Mouse (Mus musculus) limb, embryonic 14.5 days (tissue): ENCODE results near the gene Lce3d. TPM values are rescaled to one million over a fixed set of nuclear protein-coding genes. Genes with fewer than 3 reads are reported as not detected.

Experiments used
- ATAC-seq: fragments of 200-750 bp; cut with Nextera tagmentation; 2 replicates; pipeline ENCODE4 v1.8.0; 2017; ENCODE audit warnings: low read depth, moderate number of reproducible peaks, moderate TSS enrichment; ENCODE audit not compliant: low FRiP score
- DNase-seq: peaks from one replicate; pipeline ENCODE4 v3.0.0-alpha.2; 2015; ENCODE audit warnings: low spot score
- H3K27ac ChIP-seq: fragments of 300-500 bp; sonication (generic); replicated peaks from 2 replicates; pipeline ENCODE4 v1.5.1; 2014; ENCODE audit warnings: low read depth, mild to moderate bottlenecking, low read length, moderate library complexity, mixed read lengths
- H3K27me3 ChIP-seq: fragments of 300-500 bp; sonication (generic); 2 replicates; pipeline ENCODE4 v1.6.1; 2014; ENCODE audit warnings: low read length, mixed read lengths; ENCODE audit not compliant: control insufficient read depth, insufficient read depth
- H3K36me3 ChIP-seq: fragments of 300-500 bp; sonication (generic); 2 replicates; pipeline ENCODE4 v1.6.1; 2014; ENCODE audit warnings: mild to moderate bottlenecking, low read length, moderate library complexity, mixed read lengths; ENCODE audit not compliant: control insufficient read depth, insufficient read depth
- H3K4me1 ChIP-seq: fragments of 300-500 bp; sonication (generic); 2 replicates; pipeline ENCODE4 v1.6.1; 2014; ENCODE audit warnings: antibody characterized with exemption, low read length, mixed read lengths; ENCODE audit not compliant: control insufficient read depth, insufficient read depth
- H3K4me2 ChIP-seq: fragments of 300-500 bp; sonication (generic); replicated peaks from 2 replicates; pipeline ENCODE4 v1.6.1; 2014; ENCODE audit warnings: low read depth, mild to moderate bottlenecking, low read length, moderate library complexity; ENCODE audit not compliant: severe bottlenecking
- H3K4me3 ChIP-seq: fragments of 300-500 bp; sonication (generic); replicated peaks from 2 replicates; pipeline ENCODE4 v1.5.1; 2014; ENCODE audit warnings: low read length
- H3K9ac ChIP-seq: fragments of 300-500 bp; sonication (generic); 2 replicates; pipeline ENCODE4 v1.6.1; 2014; ENCODE audit warnings: mild to moderate bottlenecking, low read depth, low read length, moderate library complexity; ENCODE audit not compliant: severe bottlenecking
- H3K9me3 ChIP-seq: fragments of 300-500 bp; sonication (generic); 2 replicates; pipeline ENCODE4 v1.6.1; 2016; ENCODE audit warnings: low read length; ENCODE audit not compliant: control insufficient read depth
- POLR2A ChIP-seq: fragments of 200-500 bp; IDR thresholded peaks from 2 replicates; pipeline ENCODE4 v1.8.0; 2012; ENCODE audit warnings: inconsistent platforms, mild to moderate bottlenecking, moderate library complexity, borderline replicate concordance; ENCODE audit not compliant: insufficient read depth, insufficient read length; ENCODE audit errors: extremely low read depth
- WGBS: fragments of 180-500 bp; shearing (Covaris S2); extraction: QIAGEN DNeasy Blood & Tissue Kit; methylation state at CpG from one replicate; pipeline ENCODE4 v1.1.7; 2014; 5-methylcytosine and 5-hydroxymethylcytosine counted together
- polyA plus RNA-seq, 2 experiments: library from polyadenylated mRNA; depleted of rRNA in 1 of 2; stranded (reverse) in 1 of 2; unstranded in 1 of 2; fragments of >200 nt; fragmentation: Nextera tagmentation in 1 of 2; extraction: Ambion mirVana in 1 of 2; gene quantifications; 2 replicates each; pipeline versions ENCODE4 v1.2.1 to v1.2.3; 2012 to 2014

Lce3d gene
- polyA plus RNA-seq (2012; rRNA removed) (not detected in 2 replicates), polyA plus RNA-seq (2014; fragmentation: Nextera tagmentation; extraction: Ambion mirVana) (not detected in 2 replicates)

DNA sequence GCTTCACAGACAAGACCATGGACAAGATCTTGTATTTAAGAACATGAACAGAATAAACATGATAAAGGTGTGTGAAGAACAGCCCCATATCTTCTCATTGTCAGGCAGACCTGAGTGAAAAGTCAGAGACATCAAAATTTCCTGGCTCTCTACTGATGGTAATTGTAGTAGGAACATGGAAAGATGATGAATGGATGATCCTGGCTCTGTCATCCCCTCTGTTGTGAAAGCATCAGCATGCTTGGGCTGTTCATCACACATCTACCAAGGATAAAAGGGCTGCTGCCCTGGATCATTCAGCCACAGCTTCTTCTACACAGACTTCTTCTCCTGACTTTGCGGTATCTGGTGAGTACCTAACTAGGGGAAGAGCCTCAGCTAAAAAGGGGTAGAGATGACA is at the start of gene Lce3d:
Gene Lce3d, plus strand, starts transcription at position 301 of the 400 bp plus-strand sequence.
- no peak for ATAC-seq
- DNase-seq = no peak
- TF ChIP-seq POLR2A = no peak
- Histone ChIP-seq H3K4me2 (no peak within 1 kb of the TSS), H3K27me3 (no peaks in the 10 kb centered on the region), H3K27ac (no peak within 1 kb of the TSS), H3K36me3 (no peaks in the 10 kb centered on the region), H3K9ac (no peak within 1 kb of the TSS), H3K9me3 (no peaks in the 10 kb centered on the region), H3K4me1 (no peaks in the 10 kb centered on the region), H3K4me3 (no peak within 1 kb of the TSS)
- WGBS = 94% methylated on average over 1 of the region's 1 CpGs

DNA sequence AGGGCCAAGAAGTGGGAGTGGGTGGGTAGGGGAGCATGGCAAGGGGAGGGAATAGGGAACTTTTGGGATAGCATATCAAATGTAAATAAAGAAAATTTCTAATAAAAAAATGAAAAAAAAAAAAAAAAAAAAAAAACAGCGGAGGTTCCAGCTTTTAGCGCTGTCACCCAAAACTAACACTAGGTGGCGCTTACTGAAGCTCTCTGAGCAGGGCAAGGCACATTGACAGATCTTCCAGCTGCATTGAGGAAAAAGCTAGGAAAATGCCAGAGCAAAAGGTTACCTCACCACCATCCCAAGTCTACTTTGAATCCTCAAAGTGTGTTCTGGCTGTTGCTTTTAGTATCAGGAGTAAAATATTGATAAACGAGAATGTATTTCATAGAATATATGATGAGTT is 49.6 kb upstream of the Lce3d start:
- Histone ChIP-seq H3K9ac (no peak overlapping the region), H3K27me3 (no peaks in the 10 kb centered on the region), H3K9me3 (no peaks in the 10 kb centered on the region), H3K4me1 (no peaks in the 10 kb centered on the region), H3K36me3 (no peaks in the 10 kb centered on the region), H3K27ac (no peak overlapping the region), H3K4me2 (no peak overlapping the region), H3K4me3 (no peak overlapping the region)
- 27% methylated on average over 4 of the region's 4 CpGs for WGBS
- peak; percentile 48 for DNase-seq
- no peak for TF ChIP-seq POLR2A
- ATAC-seq = no peak

DNA sequence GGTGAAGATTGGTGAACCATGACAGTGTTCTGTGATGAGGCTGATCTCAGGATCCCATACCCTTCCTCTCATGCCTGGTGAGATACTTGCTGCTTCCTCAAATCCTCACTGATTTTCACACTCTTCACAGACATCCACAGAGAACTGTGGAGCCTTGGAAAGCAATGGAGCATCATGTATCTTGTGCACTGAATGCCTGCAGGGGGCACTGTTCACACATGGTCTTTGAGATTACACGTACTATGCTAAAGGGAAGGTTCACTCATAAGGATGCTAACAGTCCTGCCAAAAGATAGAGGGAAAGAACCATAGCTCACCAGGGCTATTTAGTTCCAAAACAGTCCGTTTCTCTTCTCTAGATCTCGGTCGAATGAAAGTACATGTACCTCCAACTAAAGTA is 36.8 kb upstream of the Lce3d start:
- DNase-seq = peak; percentile 57
- Histone ChIP-seq H3K9me3 (no peaks in the 10 kb centered on the region), H3K4me3 (no peak overlapping the region), H3K27ac (no peak overlapping the region), H3K4me2 (no peak overlapping the region), H3K9ac (no peak overlapping the region), H3K36me3 (no peaks in the 10 kb centered on the region), H3K27me3 (no peaks in the 10 kb centered on the region), H3K4me1 (no peaks in the 10 kb centered on the region)
- no peak for TF ChIP-seq POLR2A
- 63% methylated on average over 4 of the region's 4 CpGs for WGBS
- no peak for ATAC-seq

DNA sequence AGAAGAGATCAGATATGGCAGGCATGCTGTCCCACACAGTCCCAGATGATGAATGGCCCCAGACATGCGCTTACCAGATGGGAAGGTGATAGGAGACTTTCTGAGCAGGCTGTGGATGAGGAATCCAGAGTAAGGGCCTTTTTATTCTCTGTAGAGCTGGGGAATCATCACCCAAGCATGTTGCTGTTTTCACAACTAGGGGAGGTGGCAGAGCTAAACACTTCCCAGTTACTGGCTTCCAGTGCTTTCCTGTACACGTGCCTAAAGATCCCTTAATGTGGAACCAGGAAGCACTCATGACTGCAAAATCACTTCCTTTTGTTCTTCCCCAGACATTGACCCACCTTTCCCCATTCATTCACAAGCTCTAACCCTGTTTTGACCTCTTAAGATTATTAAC is 31.1 kb upstream of the Lce3d start, which contains the start of gene Lce3a:
Gene Lce3a, minus strand, starts transcription at position 101 of the 400 bp plus-strand sequence.
- no peak for TF ChIP-seq POLR2A
- Histone ChIP-seq H3K27ac (no peak within 1 kb of the TSS), H3K36me3 (no peaks in the 10 kb centered on the region), H3K27me3 (no peaks in the 10 kb centered on the region), H3K4me3 (no peak within 1 kb of the TSS), H3K4me2 (no peak within 1 kb of the TSS), H3K4me1 (no peaks in the 10 kb centered on the region), H3K9ac (no peak within 1 kb of the TSS), H3K9me3 (no peaks in the 10 kb centered on the region)
- WGBS = 68% methylated on average over 2 of the region's 2 CpGs
- ATAC-seq = no peak
- DNase-seq = no peak

DNA sequence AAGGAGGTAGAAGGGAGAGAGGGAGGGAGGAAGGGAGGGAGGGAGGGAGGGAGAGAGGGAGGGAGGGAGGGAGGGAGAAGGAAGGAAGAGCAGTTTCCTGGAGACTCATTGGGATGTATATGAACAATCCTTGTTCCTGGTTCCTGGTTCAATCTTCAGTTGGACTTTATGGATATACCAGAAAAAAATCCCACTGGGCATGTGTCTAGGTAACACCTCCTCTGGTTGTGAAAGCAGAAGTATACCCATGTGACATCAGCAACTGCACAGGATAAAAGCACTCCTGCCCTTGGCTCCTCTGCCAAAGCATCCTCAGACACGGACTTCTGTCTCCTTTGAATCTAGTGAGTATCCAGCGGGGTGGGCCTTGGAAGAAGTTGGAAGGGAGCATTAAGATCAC is 24.5 kb upstream of the Lce3d start, which contains the start of gene Lce3b:
Gene Lce3b, plus strand, starts transcription at position 301 of the 400 bp plus-strand sequence.
- no peak for TF ChIP-seq POLR2A
- Histone ChIP-seq H3K4me2 (no peak within 1 kb of the TSS), H3K4me1 (no peaks in the 10 kb centered on the region), H3K27ac (no peak within 1 kb of the TSS), H3K9ac (no peak within 1 kb of the TSS), H3K27me3 (no peaks in the 10 kb centered on the region), H3K36me3 (no peaks in the 10 kb centered on the region), H3K4me3 (no peak within 1 kb of the TSS), H3K9me3 (no peaks in the 10 kb centered on the region)
- no peak for ATAC-seq
- 52% methylated on average over 2 of the region's 2 CpGs for WGBS
- DNase-seq = no peak

DNA sequence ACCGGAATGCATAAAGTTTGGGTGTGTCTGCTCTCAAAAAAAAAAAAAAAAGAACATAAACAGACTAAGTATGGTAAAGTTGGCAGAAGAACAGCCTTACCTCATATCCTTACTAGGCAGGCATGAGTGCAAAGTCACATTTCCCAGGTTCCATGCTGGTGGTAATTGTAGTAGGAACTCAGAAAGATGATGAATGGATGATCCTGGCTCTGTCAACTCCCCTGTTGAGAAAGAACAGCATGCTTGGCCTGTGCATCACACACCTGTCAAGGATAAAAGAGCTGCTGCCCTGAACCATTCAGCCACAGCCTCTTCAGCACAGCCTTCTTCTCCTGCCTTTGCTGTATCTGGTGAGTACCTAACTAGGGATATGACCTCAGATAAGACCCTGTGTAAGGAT is 13.0 kb upstream of the Lce3d start, which contains the start of gene Lce3c:
Gene Lce3c, plus strand, starts transcription at position 301 of the 400 bp plus-strand sequence.
- no peak within 1 kb of the TSS for H3K4me3 ChIP-seq
- no peak for TF ChIP-seq POLR2A
- no peaks in the 10 kb centered on the region for H3K4me1 ChIP-seq
- no peak within 1 kb of the TSS for H3K4me2 ChIP-seq
- 63% methylated on average over 1 of the region's 1 CpGs for WGBS
- H3K36me3 ChIP-seq = no peaks in the 10 kb centered on the region
- H3K9me3 ChIP-seq = no peaks in the 10 kb centered on the region
- no peak for DNase-seq
- ATAC-seq = no peak
- H3K27ac ChIP-seq = no peak within 1 kb of the TSS
- no peak within 1 kb of the TSS for H3K9ac ChIP-seq
- no peaks in the 10 kb centered on the region for H3K27me3 ChIP-seq
